ENCODE assay signal across 8 mouse cellular contexts in genomic region chr6:49036275-49037267, GRCm38 (mm10). TPM values are rescaled to one million over a fixed set of nuclear protein-coding genes. Genes with fewer than 3 reads are reported as not detected.
DNase-seq lines count a peak whose midpoint lies in the region; ATAC-seq and TF ChIP-seq lines count a peak whose summit lies in the region.

Gpnmb (plus strand) TSS chr6:49036546.

- TF ChIP-seq CTCF in ES-Bruce4 (IDR thresholded peaks at IDR 0.05; ENCODE audit: low read depth, low read length), result no peak

- no peak for ATAC-seq in heart, embryonic 13.5 days (ENCODE audit: extremely low read depth, insufficient number of reproducible peaks, low FRiP score, low TSS enrichment)
- no peak for ATAC-seq in liver, embryonic 11.5 days (replicated peaks; ENCODE audit: low FRiP score)
- ATAC-seq in forebrain, embryonic 14.5 days, result no peak

- no peaks in the 10 kb centered on the region for H3K9me3 ChIP-seq in ES-Bruce4 (replicated peaks; ENCODE audit: control insufficient read depth, insufficient read depth, low read length, poor library complexity, severe bottlenecking)
- no peaks in the 10 kb centered on the region for H3K9me3 ChIP-seq in heart, embryonic 13.5 days
- H3K9me3 ChIP-seq in liver, embryonic 11.5 days (ENCODE audit: control insufficient read depth, low read length), result no peaks in the 10 kb centered on the region
- no peaks in the 10 kb centered on the region for H3K9me3 ChIP-seq in forebrain, embryonic 14.5 days (replicated peaks; ENCODE audit: control insufficient read depth, low read length)

- H3K4me1 ChIP-seq in ES-Bruce4 (ENCODE audit: control insufficient read depth, insufficient read depth, low read length), result peaks cover 2% of the 10 kb centered on the region
- peaks cover 21% of the 10 kb centered on the region for H3K4me1 ChIP-seq in heart, embryonic 13.5 days
- H3K4me1 ChIP-seq in liver, embryonic 11.5 days (replicated peaks; ENCODE audit: control insufficient read depth, insufficient read depth, low read length), result peaks cover 6% of the 10 kb centered on the region
- no peaks in the 10 kb centered on the region for H3K4me1 ChIP-seq in forebrain, embryonic 14.5 days (ENCODE audit: control insufficient read depth, insufficient read depth, low read length)

- no peak within 1 kb of the TSS for H3K27ac ChIP-seq in ES-Bruce4 (ENCODE audit: insufficient read depth, low read length)
- no peak within 1 kb of the TSS for H3K27ac ChIP-seq in heart, embryonic 13.5 days (replicated peaks)
- H3K27ac ChIP-seq in liver, embryonic 11.5 days (ENCODE audit: low read depth, low read length), result no peak within 1 kb of the TSS
- no peak within 1 kb of the TSS for H3K27ac ChIP-seq in forebrain, embryonic 14.5 days (ENCODE audit: low read depth, low read length)

- TF ChIP-seq POLR2A in ES-Bruce4 (IDR thresholded peaks at IDR 0.05; ENCODE audit: insufficient read depth, low read length), result no peak

- no peaks in the 10 kb centered on the region for H3K36me3 ChIP-seq in ES-Bruce4 (ENCODE audit: control insufficient read depth, insufficient read depth, low read length, poor library complexity, severe bottlenecking)
- no peaks in the 10 kb centered on the region for H3K36me3 ChIP-seq in heart, embryonic 13.5 days
- no peaks in the 10 kb centered on the region for H3K36me3 ChIP-seq in liver, embryonic 11.5 days (ENCODE audit: control insufficient read depth, insufficient read depth, low read length)
- H3K36me3 ChIP-seq in forebrain, embryonic 14.5 days (ENCODE audit: control insufficient read depth, insufficient read depth, low read length), result no peaks in the 10 kb centered on the region

- peak within 1 kb of the TSS; percentile 66 for H3K4me3 ChIP-seq in ES-Bruce4 (ENCODE audit: low read depth, low read length)
- peak within 1 kb of the TSS; percentile 33 for H3K4me3 ChIP-seq in heart, embryonic 13.5 days
- no peak within 1 kb of the TSS for H3K4me3 ChIP-seq in liver, embryonic 11.5 days (ENCODE audit: low read depth, low read length)
- H3K4me3 ChIP-seq in forebrain, embryonic 14.5 days (ENCODE audit: low read depth, low read length), result no peak within 1 kb of the TSS

- H3K4me2 ChIP-seq in heart, embryonic 13.5 days, result peak within 1 kb of the TSS; percentile 61
- peak within 1 kb of the TSS; percentile 34; the same call in 1 of the 2 replicates for H3K4me2 ChIP-seq in liver, embryonic 11.5 days
- H3K4me2 ChIP-seq in forebrain, embryonic 14.5 days (ENCODE audit: low read length), result no peak within 1 kb of the TSS

- TF ChIP-seq EP300 in ES-Bruce4 (IDR thresholded peaks at IDR 0.05; ENCODE audit: insufficient read depth, low read depth, low read length), result no peak

- no peak within 1 kb of the TSS for H3K9ac ChIP-seq in ES-Bruce4 (ENCODE audit: low read depth, poor library complexity, severe bottlenecking)
- peak within 1 kb of the TSS; percentile 61 for H3K9ac ChIP-seq in heart, embryonic 13.5 days
- H3K9ac ChIP-seq in liver, embryonic 11.5 days (ENCODE audit: low read depth, low read length), result no peak within 1 kb of the TSS
- H3K9ac ChIP-seq in forebrain, embryonic 14.5 days (ENCODE audit: low read length), result no peak within 1 kb of the TSS

- DNase-seq in heart, adult 11 months, result peak; percentile 90
- no peak for DNase-seq in heart, adult 8-10 months (ENCODE audit: low spot score)
- no peak for DNase-seq in liver, embryonic 11.5 days (ENCODE audit: low spot score)
- DNase-seq in thymus, postnatal 4 days, result peak; percentile 45
- no peak for DNase-seq in cerebellum, adult 9-10 months
- no peak for DNase-seq in forebrain, embryonic 14.5 days (ENCODE audit: low spot score)

- 26% methylated on average over 28 of the region's 28 CpGs for WGBS in heart, embryonic 13.5 days
- WGBS in liver, embryonic 11.5 days, result 28% methylated on average over 28 of the region's 28 CpGs
- WGBS in forebrain, embryonic 14.5 days, result 51% methylated on average over 28 of the region's 28 CpGs

- no peaks in the 10 kb centered on the region for H3K27me3 ChIP-seq in ES-Bruce4 (ENCODE audit: control insufficient read depth, insufficient read depth, low read length, poor library complexity, severe bottlenecking)
- H3K27me3 ChIP-seq in heart, embryonic 13.5 days (replicated peaks), result peaks cover 23% of the 10 kb centered on the region
- peaks cover 22% of the 10 kb centered on the region for H3K27me3 ChIP-seq in liver, embryonic 11.5 days (replicated peaks; ENCODE audit: control insufficient read depth, insufficient read depth, low read length)
- no peaks in the 10 kb centered on the region for H3K27me3 ChIP-seq in forebrain, embryonic 14.5 days (replicated peaks; ENCODE audit: control insufficient read depth, insufficient read depth, low read length)

RNA-seq across cellular contexts. Expression of gene Gpnmb, which starts in this region (rescaled TPM):
- 1 to 10 TPM in 2 of 4 experiments, under 1 TPM in 2; 0.63 to 1.5 (median 1.1) TPM for total RNA-seq in heart, adult 8-10 months (2022)
- 2.5 and 2.7 TPM in 2 replicates for polyA plus RNA-seq in ES-Bruce4 (2011; ENCODE audit: insufficient read depth, insufficient read length, low read depth, missing spikeins)
- polyA plus RNA-seq in heart, embryonic 13.5 days (2015; fragmentation: Nextera tagmentation; extraction: Ambion mirVana), result 0.66 and 0.83 TPM in 2 replicates
- polyA plus RNA-seq in liver, embryonic 11.5 days (2014; fragmentation: Nextera tagmentation; extraction: Ambion mirVana), result 0.21 and 0.84 TPM in 2 replicates
- polyA plus RNA-seq in forebrain, embryonic 14.5 days (2014; fragmentation: Nextera tagmentation; extraction: Ambion mirVana), result 0.80 and 0.83 TPM in 2 replicates

Comparison
In these comparisons a context has a peak if more than half of its experiments do, and no peak if none do; other contexts are left out.
1. DNase-seq: peak in heart, adult 11 months (single experiment) and thymus, postnatal 4 days (single experiment); none in heart, adult 8-10 months (single experiment), liver, embryonic 11.5 days (single experiment), cerebellum, adult 9-10 months (single experiment) and forebrain, embryonic 14.5 days (single experiment).
2. H3K4me3 ChIP-seq: peak in ES-Bruce4 (single experiment) and heart, embryonic 13.5 days (single experiment); none in liver, embryonic 11.5 days (single experiment) and forebrain, embryonic 14.5 days (single experiment).